Mouse (Mus musculus): ENCODE results near the gene Olfr642.

DNA sequence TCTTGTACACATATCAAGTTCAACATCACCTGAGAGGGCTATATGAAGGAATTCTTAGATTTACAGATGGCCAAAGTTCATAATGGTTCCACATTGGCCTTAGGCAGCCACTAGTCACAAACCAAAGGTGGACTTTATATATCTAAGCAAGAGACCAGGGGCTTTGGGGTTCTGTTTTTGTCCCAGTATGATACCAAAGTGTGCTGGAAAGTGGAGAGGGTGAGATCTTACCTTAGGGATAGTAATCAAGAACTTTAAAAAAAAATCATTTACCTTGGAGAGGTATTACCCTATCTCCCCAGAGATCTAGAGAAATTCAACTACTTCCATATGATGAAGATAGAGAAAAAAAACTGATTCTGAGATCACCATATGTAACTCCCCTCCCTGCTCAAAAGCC, 35.3 kb downstream of the Olfr642 start, which contains the start of gene Olfr639:
- no peak for TF ChIP-seq CTCF (IDR thresholded peaks at IDR 0.05; ENCODE audit: low read depth, low read length)
- TF ChIP-seq POLR2AphosphoS5 (IDR thresholded peaks at IDR 0.05; ENCODE audit: insufficient replicate concordance, low read depth, low read length), result no peak
- TF ChIP-seq GATA1 (IDR thresholded peaks at IDR 0.05; ENCODE audit: borderline replicate concordance, low read length), result no peak

Data from G1E (cell line).